Mouse (Mus musculus): Measurements from ENCODE around the gene Pabpc5.

Pabpc5 gene

GRCm38 (mm10) chrX:119927081-119927571, at the start of gene Pabpc5:
Gene Pabpc5 (plus strand): TSS chrX:119927196.
- DNase-seq (ENCODE audit: low spot score in 2 of 2): no peak

DNA sequence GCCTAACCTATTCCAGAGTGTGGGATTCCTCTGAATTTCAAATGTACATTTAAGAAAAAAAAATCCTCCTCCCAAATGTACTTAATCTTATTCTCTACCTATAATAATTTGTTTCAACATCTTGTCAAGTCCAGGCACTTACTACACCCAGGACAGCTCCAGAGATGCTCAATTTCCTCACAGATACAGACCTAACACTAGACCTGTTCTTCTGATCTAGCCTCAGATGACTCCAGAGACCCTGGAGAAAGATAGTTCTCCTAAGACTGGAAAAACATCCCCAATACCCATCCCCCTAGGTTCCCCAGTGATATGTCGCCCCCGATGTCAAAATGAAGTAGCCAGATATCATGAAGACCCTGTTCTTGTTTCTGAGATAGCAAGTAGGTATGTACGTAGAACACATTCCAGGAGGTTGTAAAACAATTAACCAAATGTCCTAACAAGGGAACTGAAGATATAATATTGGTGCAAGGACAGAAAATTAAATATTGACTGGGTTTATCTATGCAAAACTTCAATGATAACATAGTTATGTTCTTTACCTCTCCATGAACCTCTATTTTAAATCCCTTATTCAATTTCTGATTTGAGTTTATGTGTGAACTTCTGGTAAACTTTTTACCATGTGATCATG, 39.9 kb upstream of the Pabpc5 start:
- DNase-seq (ENCODE audit: low spot score in 2 of 2): no peak

GRCm38 (mm10) chrX:119888326-119888920, 38.6 kb upstream of the Pabpc5 start:
- DNase-seq (ENCODE audit: low spot score in 2 of 2): no peak

DNA sequence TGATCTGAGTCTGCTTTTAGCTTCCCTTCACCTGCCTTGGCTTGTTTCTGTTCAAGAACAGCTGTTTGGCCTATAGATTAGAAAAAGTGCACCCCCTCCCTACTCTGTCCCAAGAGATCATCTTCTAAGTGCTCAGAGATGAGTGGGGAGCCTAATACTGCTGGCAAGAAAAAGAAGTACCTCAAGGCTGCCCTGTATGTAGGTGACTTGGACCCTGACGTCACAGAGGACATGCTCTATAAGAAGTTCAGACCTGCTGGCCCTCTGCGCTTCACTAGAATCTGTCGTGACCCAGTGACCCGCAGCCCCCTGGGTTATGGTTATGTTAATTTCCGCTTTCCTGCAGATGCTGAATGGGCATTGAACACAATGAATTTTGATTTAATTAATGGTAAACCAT, 856 bp downstream of the Pabpc5 start:
- DNase-seq (ENCODE audit: low spot score in 2 of 2): no peak

Measured in spleen, postnatal 10 days (tissue).